Mouse (Mus musculus) olfactory bulb, adult 2 months (tissue): Measurements from ENCODE around the gene Dazap1.

Source experiments
- CTCF ChIP-seq: fragments of 200-500 bp; IDR thresholded peaks from 2 replicates; pipeline ENCODE4 v1.5.1; 2012; ENCODE audit warnings: low read depth, mild to moderate bottlenecking, low read length, moderate library complexity; ENCODE audit not compliant: insufficient read depth
- POLR2A ChIP-seq: fragments of 200-500 bp; IDR thresholded peaks from 2 replicates; pipeline ENCODE4 v1.6.1; 2012; ENCODE audit warnings: mild to moderate bottlenecking, low read depth, low read length, moderate library complexity; ENCODE audit not compliant: insufficient read depth

DNA sequence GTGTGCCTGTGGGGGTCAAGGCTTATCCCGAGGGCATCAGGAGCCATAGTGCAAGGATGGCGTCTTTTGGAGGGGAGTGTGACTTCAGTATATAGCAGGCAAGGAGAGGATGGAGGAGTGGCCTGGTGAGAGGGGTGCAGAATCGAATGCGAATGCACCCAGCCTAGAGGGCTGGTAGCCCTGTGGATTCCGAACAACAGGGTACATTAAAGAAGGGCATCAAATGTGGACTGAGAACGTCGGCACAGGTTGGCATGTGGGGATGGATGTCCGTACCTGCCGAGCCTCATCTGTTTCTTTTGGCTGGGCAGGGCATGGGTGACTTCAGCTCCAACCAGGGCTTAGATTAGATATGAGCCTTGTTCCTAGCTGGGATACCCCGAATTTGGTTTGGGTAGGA is 38.5 kb downstream of the Dazap1 start:
- TF ChIP-seq CTCF (no peak), POLR2A (no peak)
